Mouse (Mus musculus): ENCODE data around the gene Ivns1abp. TPM values are rescaled to one million over a fixed set of nuclear protein-coding genes. Genes with fewer than 3 reads are reported as not detected.

The Ivns1abp gene
- polyA plus RNA-seq, 1 experiment from 2014 or later: 319 TPM

- Histone ChIP-seq H3K9ac (no peak overlapping the region), H3K27me3 (replicated peaks) (no peaks in the 10 kb centered on the region), H3K4me1 (replicated peaks) (peaks cover 3% of the 10 kb centered on the region), H3K4me3 (no peak overlapping the region), H3K4me2 (no peak overlapping the region), H3K36me3 (peaks cover 68% of the 10 kb centered on the region), H3K27ac (ENCODE audit: poor library complexity, severe bottlenecking) (no peak overlapping the region), H3K9me3 (replicated peaks) (no peaks in the 10 kb centered on the region)
- 89% methylated on average over 5 of the region's 5 CpGs for WGBS
- no peak for ATAC-seq (ENCODE audit: insufficient number of reproducible peaks, low FRiP score)
Measured at GRCm38 (mm10) chr1:151367721-151368324, 23.5 kb downstream of the Ivns1abp start.

- H3K9ac ChIP-seq: no peak overlapping the region
- no peak for ATAC-seq (ENCODE audit: insufficient number of reproducible peaks, low FRiP score)
- peaks cover 3% of the 10 kb centered on the region for H3K4me1 ChIP-seq (replicated peaks)
- 93% methylated on average over 3 of the region's 3 CpGs for WGBS
- peaks cover 62% of the 10 kb centered on the region for H3K36me3 ChIP-seq
- no peak overlapping the region for H3K4me3 ChIP-seq
- no peak overlapping the region for H3K27ac ChIP-seq (ENCODE audit: poor library complexity, severe bottlenecking)
- no peaks in the 10 kb centered on the region for H3K27me3 ChIP-seq (replicated peaks)
- no peak overlapping the region for H3K4me2 ChIP-seq
- no peaks in the 10 kb centered on the region for H3K9me3 ChIP-seq (replicated peaks)
Measured at GRCm38 (mm10) chr1:151368444-151368843, 24.2 kb downstream of the Ivns1abp start.

- H3K36me3 ChIP-seq: peaks cover 44% of the 10 kb centered on the region
Measured at GRCm38 (mm10) chr1:151370573-151370972, 26.3 kb downstream of the Ivns1abp start.

GRCm38 (mm10) chr1:151371543-151371942 is 27.3 kb downstream of the Ivns1abp start:
- Histone ChIP-seq H3K36me3 (peaks cover 38% of the 10 kb centered on the region), H3K27ac (ENCODE audit: poor library complexity, severe bottlenecking) (peak overlapping the region; percentile 83), H3K4me2 (peak overlapping the region; percentile 24; the same call in 1 of the 2 replicates), H3K9me3 (replicated peaks) (no peaks in the 10 kb centered on the region), H3K4me1 (replicated peaks) (peaks cover 3% of the 10 kb centered on the region), H3K4me3 (no peak overlapping the region), H3K9ac (no peak overlapping the region), H3K27me3 (replicated peaks) (no peaks in the 10 kb centered on the region)
- WGBS: 35% methylated on average over 5 of the region's 5 CpGs
- peak; percentile 58 for ATAC-seq (ENCODE audit: insufficient number of reproducible peaks, low FRiP score)

More at GRCm38 (mm10) chr1:151370573-151370972, 26.3 kb downstream of the Ivns1abp start:
- H3K4me1 ChIP-seq (replicated peaks): peaks cover 3% of the 10 kb centered on the region
- 71% methylated on average over 3 of the region's 3 CpGs for WGBS
- ATAC-seq (ENCODE audit: insufficient number of reproducible peaks, low FRiP score): no peak
- no peaks in the 10 kb centered on the region for H3K9me3 ChIP-seq (replicated peaks)
- H3K27me3 ChIP-seq (replicated peaks): no peaks in the 10 kb centered on the region
- no peak overlapping the region for H3K4me3 ChIP-seq
- no peak overlapping the region for H3K4me2 ChIP-seq
- no peak overlapping the region for H3K27ac ChIP-seq (ENCODE audit: poor library complexity, severe bottlenecking)
- H3K9ac ChIP-seq: no peak overlapping the region

- Histone ChIP-seq H3K36me3 (peaks cover 34% of the 10 kb centered on the region), H3K4me1 (replicated peaks) (peaks cover 3% of the 10 kb centered on the region), H3K27ac (ENCODE audit: poor library complexity, severe bottlenecking) (no peak overlapping the region), H3K27me3 (replicated peaks) (no peaks in the 10 kb centered on the region), H3K9ac (no peak overlapping the region), H3K4me3 (no peak overlapping the region), H3K9me3 (replicated peaks) (no peaks in the 10 kb centered on the region), H3K4me2 (no peak overlapping the region)
- ATAC-seq (ENCODE audit: insufficient number of reproducible peaks, low FRiP score): no peak
- 97% methylated on average over 1 of the region's 1 CpGs for WGBS
Measured at GRCm38 (mm10) chr1:151372823-151373222, 28.5 kb downstream of the Ivns1abp start.

- Histone ChIP-seq H3K4me1 (replicated peaks) (0 out of 2 replicates have a peak, but pooled peaks cover 2% of the 10 kb centered on the region), H3K36me3 (peaks cover 23% of the 10 kb centered on the region), H3K9me3 (replicated peaks) (no peaks in the 10 kb centered on the region), H3K9ac (no peak overlapping the region), H3K4me3 (no peak overlapping the region), H3K4me2 (no peak overlapping the region), H3K27ac (ENCODE audit: poor library complexity, severe bottlenecking) (no peak overlapping the region), H3K27me3 (replicated peaks) (no peaks in the 10 kb centered on the region)
- no peak for ATAC-seq (ENCODE audit: insufficient number of reproducible peaks, low FRiP score)
- 86% methylated on average over 3 of the region's 3 CpGs for WGBS
Measured at GRCm38 (mm10) chr1:151377353-151377752, 33.1 kb downstream of the Ivns1abp start.

GRCm38 (mm10) chr1:151390029-151390428 is 45.8 kb downstream of the Ivns1abp start:
- WGBS: 100% methylated on average over 1 of the region's 1 CpGs
- no peak for ATAC-seq (ENCODE audit: insufficient number of reproducible peaks, low FRiP score)

GRCm38 (mm10) chr1:151409827-151410226 is 65.5 kb downstream of the Ivns1abp start:
- WGBS: 77% methylated on average over 3 of the region's 3 CpGs
- Histone ChIP-seq H3K27me3 (replicated peaks) (no peaks in the 10 kb centered on the region), H3K4me1 (replicated peaks) (no peaks in the 10 kb centered on the region), H3K9me3 (replicated peaks) (no peaks in the 10 kb centered on the region), H3K9ac (no peak overlapping the region), H3K4me3 (no peak overlapping the region), H3K36me3 (peaks cover 27% of the 10 kb centered on the region), H3K4me2 (no peak overlapping the region), H3K27ac (ENCODE audit: poor library complexity, severe bottlenecking) (no peak overlapping the region)
- no peak for ATAC-seq (ENCODE audit: insufficient number of reproducible peaks, low FRiP score)

More at GRCm38 (mm10) chr1:151390029-151390428, 45.8 kb downstream of the Ivns1abp start:
- no peaks in the 10 kb centered on the region for H3K9me3 ChIP-seq (replicated peaks)
- H3K27me3 ChIP-seq (replicated peaks): no peaks in the 10 kb centered on the region
- no peak overlapping the region for H3K4me3 ChIP-seq
- peaks cover 23% of the 10 kb centered on the region for H3K36me3 ChIP-seq
- no peaks in the 10 kb centered on the region for H3K4me1 ChIP-seq (replicated peaks)
- H3K9ac ChIP-seq: no peak overlapping the region
- H3K4me2 ChIP-seq: no peak overlapping the region
- no peak overlapping the region for H3K27ac ChIP-seq (ENCODE audit: poor library complexity, severe bottlenecking)

Other genes starting within 250 kb of the Ivns1abp start
- gene Gm47985, start 161.9 kb upstream of the Ivns1abp start, polyA plus RNA-seq (2016; fragmentation: Nextera tagmentation; extraction: Ambion mirVana): 2.9 and 3.1 TPM in 2 replicates
- gene Gm8947, start 152.1 kb upstream of the Ivns1abp start, polyA plus RNA-seq (2016; fragmentation: Nextera tagmentation; extraction: Ambion mirVana): 0.28 and 0.89 TPM in 2 replicates
- 0.45 and 0.49 TPM in 2 replicates for gene Gm47995, start 146.0 kb upstream of the Ivns1abp start, polyA plus RNA-seq (2016; fragmentation: Nextera tagmentation; extraction: Ambion mirVana)
- 0.36 and 0.55 TPM in 2 replicates for gene 3110040M04Rik, start 140.4 kb upstream of the Ivns1abp start, polyA plus RNA-seq (2016; fragmentation: Nextera tagmentation; extraction: Ambion mirVana)
- gene Gm47996, start 134.3 kb upstream of the Ivns1abp start, polyA plus RNA-seq (2016; fragmentation: Nextera tagmentation; extraction: Ambion mirVana): 0.32 TPM in 1 of 2 replicates, not detected in the other
- gene Swt1, start 84.0 kb downstream of the Ivns1abp start, polyA plus RNA-seq (2016; fragmentation: Nextera tagmentation; extraction: Ambion mirVana): 25.7 and 26.4 TPM in 2 replicates
- gene Trmt1l, start 84.1 kb downstream of the Ivns1abp start, polyA plus RNA-seq (2016; fragmentation: Nextera tagmentation; extraction: Ambion mirVana): 43.7 and 48.2 TPM in 2 replicates
- 83.1 and 83.6 TPM in 2 replicates for gene Rnf2, start 156.5 kb downstream of the Ivns1abp start, polyA plus RNA-seq (2016; fragmentation: Nextera tagmentation; extraction: Ambion mirVana)
- gene Fam129a, start 226.7 kb downstream of the Ivns1abp start, polyA plus RNA-seq (2016; fragmentation: Nextera tagmentation; extraction: Ambion mirVana): 4.3 and 4.4 TPM in 2 replicates

Data from heart, embryonic 12.5 days (tissue).